Mouse (Mus musculus) adrenal gland, adult (tissue): ENCODE data around the gene Psma6.
"Not testable (repeated sequence)": the region's sequence is repeated elsewhere in the genome, so short reads cannot be mapped to it uniquely, and the experiment has no call there.

Experiments used
- DNase-seq, 2 experiments: peaks; one replicate each; pipeline ENCODE4 v3.0.0; 2022 to 2023; ENCODE audit warnings: low spot score in 1 of 2; ENCODE audit not compliant: inconsistent age in 2 of 2

Gene Psma6

GRCm38 (mm10) chr12:55392120-55392519 lies 8.1 kb downstream of the Psma6 start:
- no peak for DNase-seq

- DNase-seq, result no peak
Measured at GRCm38 (mm10) chr12:55392733-55393577, 8.9 kb downstream of the Psma6 start.

GRCm38 (mm10) chr12:55395601-55396000 lies 11.6 kb downstream of the Psma6 start:
- not testable (repeated sequence) for DNase-seq

GRCm38 (mm10) chr12:55396536-55396935 lies 12.5 kb downstream of the Psma6 start:
- DNase-seq, result no peak

- DNase-seq, result peak in 1 of 2 experiments; percentile 50
Measured at GRCm38 (mm10) chr12:55397544-55398239, 13.7 kb downstream of the Psma6 start.

GRCm38 (mm10) chr12:55398240-55399127 lies 14.5 kb downstream of the Psma6 start:
- DNase-seq, result peak; percentile 94 to 97

GRCm38 (mm10) chr12:55399128-55399677 lies 15.2 kb downstream of the Psma6 start:
- no peak for DNase-seq

- no peak for DNase-seq
Measured at GRCm38 (mm10) chr12:55407888-55408287, 23.9 kb downstream of the Psma6 start.

GRCm38 (mm10) chr12:55415255-55415654 lies 31.2 kb downstream of the Psma6 start:
- DNase-seq, result no peak

- DNase-seq, result peak in 1 of 2 experiments; percentile 67
Measured at GRCm38 (mm10) chr12:55415762-55416161, 31.7 kb downstream of the Psma6 start.

GRCm38 (mm10) chr12:55420220-55420619 lies 36.2 kb downstream of the Psma6 start:
- no peak for DNase-seq

GRCm38 (mm10) chr12:55422057-55422456 lies 38.0 kb downstream of the Psma6 start:
- DNase-seq, result no peak

- no peak for DNase-seq
Measured at GRCm38 (mm10) chr12:55426300-55426699, 42.3 kb downstream of the Psma6 start.

GRCm38 (mm10) chr12:55429201-55429600 lies 45.2 kb downstream of the Psma6 start:
- DNase-seq, result no peak

- no peak for DNase-seq
Measured at GRCm38 (mm10) chr12:55429956-55430355, 45.9 kb downstream of the Psma6 start.

GRCm38 (mm10) chr12:55432284-55432919 lies 48.4 kb downstream of the Psma6 start:
- DNase-seq, result peak in 1 of 2 experiments; percentile 63

- DNase-seq, result no peak
Measured at GRCm38 (mm10) chr12:55432920-55433284, 48.9 kb downstream of the Psma6 start.

- DNase-seq, result peak in 1 of 2 experiments; percentile 59
Measured at GRCm38 (mm10) chr12:55433802-55434435, 49.9 kb downstream of the Psma6 start.

GRCm38 (mm10) chr12:55435080-55435479 lies 51.1 kb downstream of the Psma6 start:
- DNase-seq, result no peak
